Mouse (Mus musculus): Measurements from ENCODE around the gene Tac1. TPM values are rescaled to one million over a fixed set of nuclear protein-coding genes. Genes with fewer than 3 reads are reported as not detected.
"Not testable (repeated sequence)": the region's sequence is repeated elsewhere in the genome, so short reads cannot be mapped to it uniquely, and the experiment has no call there.

Gene Tac1
- polyA plus RNA-seq, 1 experiment: not detected

DNA sequence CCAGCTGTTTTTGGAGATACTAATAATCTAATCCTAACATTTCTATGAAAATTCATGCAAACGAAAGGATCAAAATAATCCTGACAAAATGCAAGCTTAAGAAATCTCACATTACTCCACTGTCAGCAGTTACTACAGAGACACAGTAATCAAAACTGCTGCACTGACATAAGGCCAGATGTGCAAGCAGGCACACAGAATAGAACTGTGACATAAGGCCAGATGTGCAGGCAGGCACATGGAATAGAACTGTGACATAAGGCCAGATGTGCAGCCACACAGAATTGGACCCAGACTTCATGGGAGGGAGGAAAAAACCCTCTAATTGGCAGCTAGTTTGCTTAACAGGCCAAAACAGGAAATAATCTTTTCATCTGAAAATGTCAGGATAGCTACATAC is 16.5 kb downstream of the Tac1 start:
- no peak overlapping the region for H3K27ac ChIP-seq (ENCODE audit: insufficient read depth, low read length)
- no peaks in the 10 kb centered on the region for H3K36me3 ChIP-seq (ENCODE audit: control insufficient read depth, insufficient read depth, low read length, poor library complexity, severe bottlenecking)
- no peak overlapping the region for H3K9ac ChIP-seq (ENCODE audit: low read depth, poor library complexity, severe bottlenecking)
- H3K9me3 ChIP-seq (replicated peaks; ENCODE audit: control insufficient read depth, insufficient read depth, low read length, poor library complexity, severe bottlenecking): no peaks in the 10 kb centered on the region
- no peaks in the 10 kb centered on the region for H3K4me1 ChIP-seq (ENCODE audit: control insufficient read depth, insufficient read depth, low read length)
- H3K4me3 ChIP-seq (ENCODE audit: low read depth, low read length): no peak overlapping the region
- TF ChIP-seq CTCF (IDR thresholded peaks at IDR 0.05; ENCODE audit: low read depth, low read length) (no peak), POLR2A (IDR thresholded peaks at IDR 0.05; ENCODE audit: insufficient read depth, low read length) (no peak), EP300 (IDR thresholded peaks at IDR 0.05; ENCODE audit: insufficient read depth, low read depth, low read length) (no peak)
- H3K27me3 ChIP-seq (ENCODE audit: control insufficient read depth, insufficient read depth, low read length, poor library complexity, severe bottlenecking): no peaks in the 10 kb centered on the region

DNA sequence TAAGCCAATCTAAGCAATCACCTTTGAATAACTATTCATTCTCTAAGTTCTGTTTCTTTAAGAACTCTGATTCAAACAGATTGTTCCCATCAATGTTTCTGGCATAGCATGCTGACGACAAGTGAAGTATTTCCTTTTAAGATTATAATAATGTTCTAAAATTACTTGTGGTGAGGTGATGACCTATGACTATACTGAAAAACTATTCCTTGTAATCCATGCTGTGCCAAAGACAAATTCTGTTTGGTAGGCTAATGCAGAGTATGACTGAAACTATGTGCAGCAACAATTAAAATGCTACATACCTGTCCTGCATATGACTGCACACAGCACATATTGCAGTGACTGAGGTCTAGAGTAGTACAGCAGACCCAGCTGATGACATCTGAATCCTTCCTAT is 23.4 kb downstream of the Tac1 start:
- Histone ChIP-seq H3K4me3 (ENCODE audit: low read depth, low read length) (no peak overlapping the region), H3K27me3 (ENCODE audit: control insufficient read depth, insufficient read depth, low read length, poor library complexity, severe bottlenecking) (no peaks in the 10 kb centered on the region), H3K27ac (ENCODE audit: insufficient read depth, low read length) (no peak overlapping the region), H3K36me3 (ENCODE audit: control insufficient read depth, insufficient read depth, low read length, poor library complexity, severe bottlenecking) (no peaks in the 10 kb centered on the region), H3K9me3 (replicated peaks; ENCODE audit: control insufficient read depth, insufficient read depth, low read length, poor library complexity, severe bottlenecking) (peaks cover 4% of the 10 kb centered on the region; the same call in 1 of the 2 replicates), H3K4me1 (ENCODE audit: control insufficient read depth, insufficient read depth, low read length) (no peaks in the 10 kb centered on the region), H3K9ac (ENCODE audit: low read depth, poor library complexity, severe bottlenecking) (no peak overlapping the region)
- TF ChIP-seq POLR2A (IDR thresholded peaks at IDR 0.05; ENCODE audit: insufficient read depth, low read length) (no peak), EP300 (IDR thresholded peaks at IDR 0.05; ENCODE audit: insufficient read depth, low read depth, low read length) (no peak), CTCF (IDR thresholded peaks at IDR 0.05; ENCODE audit: low read depth, low read length) (no peak)

- H3K4me3 ChIP-seq (ENCODE audit: low read depth, low read length): no peak overlapping the region
- no peak overlapping the region for H3K9ac ChIP-seq (ENCODE audit: low read depth, poor library complexity, severe bottlenecking)
- H3K4me1 ChIP-seq (ENCODE audit: control insufficient read depth, insufficient read depth, low read length): no peaks in the 10 kb centered on the region
- no peaks in the 10 kb centered on the region for H3K27me3 ChIP-seq (ENCODE audit: control insufficient read depth, insufficient read depth, low read length, poor library complexity, severe bottlenecking)
- H3K36me3 ChIP-seq (ENCODE audit: control insufficient read depth, insufficient read depth, low read length, poor library complexity, severe bottlenecking): no peaks in the 10 kb centered on the region
- H3K9me3 ChIP-seq (replicated peaks; ENCODE audit: control insufficient read depth, insufficient read depth, low read length, poor library complexity, severe bottlenecking): no peaks in the 10 kb centered on the region
- TF ChIP-seq EP300 (IDR thresholded peaks at IDR 0.05; ENCODE audit: insufficient read depth, low read depth, low read length): no peak
- TF ChIP-seq POLR2A (IDR thresholded peaks at IDR 0.05; ENCODE audit: insufficient read depth, low read length): no peak
- TF ChIP-seq CTCF (IDR thresholded peaks at IDR 0.05; ENCODE audit: low read depth, low read length): no peak
- no peak overlapping the region for H3K27ac ChIP-seq (ENCODE audit: insufficient read depth, low read length)
Measured at GRCm38 (mm10) chr6:7594445-7594844, 39.8 kb downstream of the Tac1 start.

DNA sequence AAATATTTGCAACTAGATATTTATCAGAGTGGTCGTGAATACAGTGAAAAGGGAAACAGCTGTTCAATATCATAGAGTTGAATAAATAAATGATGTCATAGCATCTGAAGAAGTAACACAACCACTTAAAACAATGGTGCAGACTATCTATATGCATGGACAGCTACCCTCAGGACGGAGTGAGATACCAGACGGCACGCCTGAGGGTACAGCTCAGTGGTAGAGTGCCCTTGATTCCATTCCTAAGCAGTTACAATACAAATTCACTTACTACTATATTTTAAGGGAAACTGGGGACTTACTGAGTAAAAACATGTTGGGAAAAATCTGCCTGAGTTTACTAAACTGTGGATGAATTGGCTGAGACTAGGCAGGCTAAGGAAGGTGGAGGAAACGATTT is 43.7 kb downstream of the Tac1 start:
- TF ChIP-seq POLR2A (IDR thresholded peaks at IDR 0.05; ENCODE audit: insufficient read depth, low read length): no peak
- TF ChIP-seq EP300 (IDR thresholded peaks at IDR 0.05; ENCODE audit: insufficient read depth, low read depth, low read length): no peak
- no peak for TF ChIP-seq CTCF (IDR thresholded peaks at IDR 0.05; ENCODE audit: low read depth, low read length)
- no peak overlapping the region for H3K4me3 ChIP-seq (ENCODE audit: low read depth, low read length)

DNA sequence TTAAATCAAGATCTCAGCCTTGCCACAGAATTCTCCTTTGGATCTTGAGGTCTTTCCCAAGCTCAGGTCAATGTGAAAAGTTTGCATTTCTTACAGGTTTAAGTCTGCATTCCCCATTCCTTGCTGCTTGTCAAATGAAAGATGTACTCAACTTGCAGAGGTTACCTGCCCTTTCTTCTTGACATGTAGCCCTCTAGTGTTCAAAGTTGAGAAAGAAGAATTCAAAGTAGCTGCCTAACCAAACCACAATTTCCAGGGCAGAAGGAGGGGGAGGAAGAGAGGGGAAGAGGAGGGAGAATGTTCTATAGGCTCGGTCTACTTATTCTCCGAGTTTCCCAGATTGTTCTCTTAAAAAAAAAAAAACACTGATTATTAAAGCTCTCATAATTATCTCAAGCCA is 45.5 kb downstream of the Tac1 start:
- TF ChIP-seq POLR2A (IDR thresholded peaks at IDR 0.05; ENCODE audit: insufficient read depth, low read length): no peak
- H3K4me1 ChIP-seq (ENCODE audit: control insufficient read depth, insufficient read depth, low read length): no peaks in the 10 kb centered on the region
- H3K9me3 ChIP-seq (replicated peaks; ENCODE audit: control insufficient read depth, insufficient read depth, low read length, poor library complexity, severe bottlenecking): no peaks in the 10 kb centered on the region
- no peaks in the 10 kb centered on the region for H3K27me3 ChIP-seq (ENCODE audit: control insufficient read depth, insufficient read depth, low read length, poor library complexity, severe bottlenecking)
- H3K9ac ChIP-seq (ENCODE audit: low read depth, poor library complexity, severe bottlenecking): no peak overlapping the region
- H3K27ac ChIP-seq (ENCODE audit: insufficient read depth, low read length): no peak overlapping the region
- no peaks in the 10 kb centered on the region for H3K36me3 ChIP-seq (ENCODE audit: control insufficient read depth, insufficient read depth, low read length, poor library complexity, severe bottlenecking)
- no peak overlapping the region for H3K4me3 ChIP-seq (ENCODE audit: low read depth, low read length)

More for the DNA sequence above, 43.7 kb downstream of the Tac1 start:
- Histone ChIP-seq H3K9me3 (replicated peaks; ENCODE audit: control insufficient read depth, insufficient read depth, low read length, poor library complexity, severe bottlenecking) (no peaks in the 10 kb centered on the region), H3K27me3 (ENCODE audit: control insufficient read depth, insufficient read depth, low read length, poor library complexity, severe bottlenecking) (no peaks in the 10 kb centered on the region), H3K9ac (ENCODE audit: low read depth, poor library complexity, severe bottlenecking) (no peak overlapping the region), H3K27ac (ENCODE audit: insufficient read depth, low read length) (no peak overlapping the region), H3K4me1 (ENCODE audit: control insufficient read depth, insufficient read depth, low read length) (no peaks in the 10 kb centered on the region), H3K36me3 (ENCODE audit: control insufficient read depth, insufficient read depth, low read length, poor library complexity, severe bottlenecking) (no peaks in the 10 kb centered on the region)

DNA sequence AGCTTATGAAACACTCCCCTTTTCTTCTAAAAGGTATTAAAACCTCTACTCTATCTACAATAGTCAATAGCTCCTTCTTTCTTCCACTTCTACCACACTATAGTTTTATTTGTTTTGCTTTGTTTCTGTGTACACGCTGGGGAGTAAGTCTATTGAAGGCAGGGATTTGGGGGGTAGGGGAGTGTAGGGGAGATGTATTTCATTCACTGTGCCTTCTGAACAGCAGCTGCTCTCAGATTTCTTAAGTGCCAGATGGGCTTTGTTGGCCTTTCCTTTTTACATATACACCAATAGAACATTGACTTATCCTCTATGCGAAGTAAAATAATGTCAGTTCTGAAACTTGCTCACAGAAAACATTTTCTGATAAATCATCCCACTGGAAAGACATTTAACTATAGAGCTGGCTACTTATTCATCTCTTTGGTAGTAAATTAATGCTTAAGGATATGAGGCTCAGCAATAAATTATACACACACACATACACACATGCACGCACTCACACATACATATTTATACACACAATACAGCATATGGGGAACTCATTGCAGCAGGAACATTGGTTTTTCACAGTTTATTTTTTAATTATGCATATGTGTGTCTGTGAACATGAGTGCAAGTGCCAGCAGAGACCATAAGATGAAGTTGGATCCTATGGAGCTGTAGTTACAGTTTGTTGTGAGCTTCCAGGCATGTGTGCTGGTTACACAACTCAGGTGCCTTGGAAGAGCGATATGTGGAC is 46.8 kb downstream of the Tac1 start:
- Histone ChIP-seq H3K27me3 (ENCODE audit: control insufficient read depth, insufficient read depth, low read length, poor library complexity, severe bottlenecking) (no peaks in the 10 kb centered on the region), H3K4me1 (ENCODE audit: control insufficient read depth, insufficient read depth, low read length) (no peaks in the 10 kb centered on the region), H3K4me3 (ENCODE audit: low read depth, low read length) (no peak overlapping the region), H3K9ac (ENCODE audit: low read depth, poor library complexity, severe bottlenecking) (no peak overlapping the region), H3K36me3 (ENCODE audit: control insufficient read depth, insufficient read depth, low read length, poor library complexity, severe bottlenecking) (no peaks in the 10 kb centered on the region), H3K27ac (ENCODE audit: insufficient read depth, low read length) (no peak overlapping the region), H3K9me3 (replicated peaks; ENCODE audit: control insufficient read depth, insufficient read depth, low read length, poor library complexity, severe bottlenecking) (no peaks in the 10 kb centered on the region)
- TF ChIP-seq EP300 (IDR thresholded peaks at IDR 0.05; ENCODE audit: insufficient read depth, low read depth, low read length): no peak
- TF ChIP-seq CTCF (IDR thresholded peaks at IDR 0.05; ENCODE audit: low read depth, low read length): no peak
- TF ChIP-seq POLR2A (IDR thresholded peaks at IDR 0.05; ENCODE audit: insufficient read depth, low read length): no peak

DNA sequence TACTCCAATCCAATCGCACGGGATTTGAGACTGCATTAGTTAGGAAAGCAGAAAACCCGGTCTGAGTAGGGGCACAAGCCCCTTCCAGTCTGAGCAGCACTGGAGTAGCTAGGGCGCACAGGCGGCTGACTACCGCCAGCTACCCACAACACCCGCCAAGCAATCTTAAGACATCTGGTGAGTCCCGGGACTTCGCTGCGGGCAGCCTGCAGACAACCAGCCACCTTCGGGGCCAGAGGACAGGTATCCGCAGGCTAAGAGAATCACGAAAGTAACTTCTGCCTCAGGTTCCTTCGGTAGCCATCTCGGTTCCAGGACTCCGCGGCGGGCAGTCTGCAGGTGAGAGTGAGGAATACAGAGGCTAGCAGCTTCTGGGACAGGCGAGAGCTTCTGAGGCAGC is 59.0 kb downstream of the Tac1 start:
- Histone ChIP-seq H3K4me3 (ENCODE audit: low read depth, low read length) (peak overlapping the region; percentile 59), H3K9ac (ENCODE audit: low read depth, poor library complexity, severe bottlenecking) (peak overlapping the region; percentile 70)
- not testable (repeated sequence) for H3K4me1 ChIP-seq (ENCODE audit: control insufficient read depth, insufficient read depth, low read length); H3K27ac ChIP-seq (ENCODE audit: insufficient read depth, low read length); H3K36me3 ChIP-seq (ENCODE audit: control insufficient read depth, insufficient read depth, low read length, poor library complexity, severe bottlenecking); H3K27me3 ChIP-seq (ENCODE audit: control insufficient read depth, insufficient read depth, low read length, poor library complexity, severe bottlenecking); H3K9me3 ChIP-seq (replicated peaks; ENCODE audit: control insufficient read depth, insufficient read depth, low read length, poor library complexity, severe bottlenecking)
